Mouse (Mus musculus): ENCODE data around the gene Ptgr2. TPM values are rescaled to one million over a fixed set of nuclear protein-coding genes. Genes with fewer than 3 reads are reported as not detected.

Gene Ptgr2
- polyA plus RNA-seq, 1 experiment = 25.3 TPM

DNA sequence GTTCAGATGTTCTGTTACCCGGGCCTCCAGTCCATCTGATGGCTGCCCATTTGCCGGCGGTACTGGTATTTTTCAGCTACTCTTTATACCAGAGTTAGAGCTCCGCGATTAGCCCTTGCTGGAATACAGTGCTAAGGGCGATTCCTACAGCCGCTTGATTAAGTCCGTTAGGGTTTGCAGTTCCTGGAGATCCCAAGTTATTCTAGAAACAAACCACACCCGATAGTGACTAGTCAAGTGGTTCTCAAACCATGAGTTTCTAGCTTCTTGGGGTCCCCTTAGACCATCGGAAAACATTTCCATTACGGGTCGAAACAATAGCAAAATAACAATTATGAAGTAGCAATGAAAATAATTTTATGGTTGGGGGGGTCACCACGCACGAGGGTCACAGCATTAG, 641 bp upstream of the Ptgr2 start:
- TF ChIP-seq CTCF (IDR thresholded peaks at IDR 0.05; ENCODE audit: control insufficient read depth, insufficient read depth, low read length) (no peak), POLR2A (IDR thresholded peaks at IDR 0.05; ENCODE audit: borderline replicate concordance, control insufficient read depth, low read depth, low read length) (no peak)
- Histone ChIP-seq H3K27ac (ENCODE audit: control insufficient read depth, insufficient read depth, low read depth, low read length, poor library complexity) (no peak overlapping the region), H3K4me3 (replicated peaks; ENCODE audit: control insufficient read depth, low read depth, low read length) (no peak overlapping the region), H3K4me1 (ENCODE audit: control insufficient read depth, insufficient read depth, low read length) (no peaks in the 10 kb centered on the region; the same call in 1 of the 2 replicates)
- WGBS = 77% methylated on average over 14 of the region's 14 CpGs

GRCm38 (mm10) chr12:84285593-84285968, 549 bp downstream of the Ptgr2 start:
- WGBS = 10% methylated on average over 8 of the region's 8 CpGs
- Histone ChIP-seq H3K4me1 (ENCODE audit: control insufficient read depth, insufficient read depth, low read length) (no peaks in the 10 kb centered on the region), H3K4me3 (replicated peaks; ENCODE audit: control insufficient read depth, low read depth, low read length) (peak overlapping the region; percentile 74), H3K27ac (ENCODE audit: control insufficient read depth, insufficient read depth, low read depth, low read length, poor library complexity) (peak overlapping the region; percentile 79)
- TF ChIP-seq CTCF (IDR thresholded peaks at IDR 0.05; ENCODE audit: control insufficient read depth, insufficient read depth, low read length) = no peak
- no peak for TF ChIP-seq POLR2A (IDR thresholded peaks at IDR 0.05; ENCODE audit: borderline replicate concordance, control insufficient read depth, low read depth, low read length)

DNA sequence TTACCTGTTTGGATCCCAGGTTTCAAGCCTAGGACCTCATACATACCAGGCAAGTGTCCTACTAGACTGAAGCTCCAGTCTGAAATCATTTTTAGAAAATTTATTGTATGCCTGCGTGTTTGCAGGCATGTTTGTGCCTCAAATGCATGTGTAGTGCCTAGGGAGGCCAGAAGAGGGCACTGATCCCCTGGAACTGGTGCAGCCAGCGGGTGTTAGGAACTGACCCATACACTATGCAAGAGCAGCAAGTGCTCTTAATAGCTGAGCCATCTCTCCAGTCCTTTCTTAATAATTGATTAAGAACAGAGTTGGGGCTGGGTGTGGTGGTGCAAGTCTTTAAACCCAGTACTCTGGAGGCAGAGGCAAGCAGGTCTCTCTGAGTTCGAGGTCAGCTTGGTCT, 3.4 kb downstream of the Ptgr2 start:
- Histone ChIP-seq H3K4me3 (replicated peaks; ENCODE audit: control insufficient read depth, low read depth, low read length) (no peak overlapping the region), H3K4me1 (ENCODE audit: control insufficient read depth, insufficient read depth, low read length) (no peaks in the 10 kb centered on the region), H3K27ac (ENCODE audit: control insufficient read depth, insufficient read depth, low read depth, low read length, poor library complexity) (no peak overlapping the region)
- TF ChIP-seq CTCF (IDR thresholded peaks at IDR 0.05; ENCODE audit: control insufficient read depth, insufficient read depth, low read length) (peak; percentile 91), POLR2A (IDR thresholded peaks at IDR 0.05; ENCODE audit: borderline replicate concordance, control insufficient read depth, low read depth, low read length) (no peak)
- WGBS = 64% methylated on average over 3 of the region's 3 CpGs

GRCm38 (mm10) chr12:84297851-84298250, 12.8 kb downstream of the Ptgr2 start:
- H3K4me3 ChIP-seq (replicated peaks; ENCODE audit: control insufficient read depth, low read depth, low read length) = no peak overlapping the region
- WGBS = 90% methylated on average over 6 of the region's 6 CpGs
- H3K4me1 ChIP-seq (ENCODE audit: control insufficient read depth, insufficient read depth, low read length) = no peaks in the 10 kb centered on the region
- no peak overlapping the region for H3K27ac ChIP-seq (ENCODE audit: control insufficient read depth, insufficient read depth, low read depth, low read length, poor library complexity)
- TF ChIP-seq CTCF (IDR thresholded peaks at IDR 0.05; ENCODE audit: control insufficient read depth, insufficient read depth, low read length) (no peak), POLR2A (IDR thresholded peaks at IDR 0.05; ENCODE audit: borderline replicate concordance, control insufficient read depth, low read depth, low read length) (no peak)

DNA sequence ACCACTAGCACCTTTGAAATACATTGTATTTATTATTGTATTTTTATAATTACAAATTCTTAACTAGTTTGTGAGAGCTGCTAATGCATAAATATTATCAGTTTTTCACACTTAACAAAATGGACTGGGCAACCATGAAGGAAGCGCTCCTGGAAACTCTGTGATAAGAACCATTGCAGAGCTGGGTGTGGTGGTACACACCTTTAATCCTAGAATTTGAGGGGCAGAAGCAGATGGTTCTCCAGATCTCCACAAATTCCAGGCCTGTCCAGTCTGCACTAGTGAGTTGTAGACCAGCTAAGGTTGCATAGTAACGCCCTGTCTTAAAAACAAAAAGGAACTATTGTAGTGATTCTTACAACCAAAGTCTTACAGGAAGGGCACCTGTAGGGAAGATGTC, 14.2 kb downstream of the Ptgr2 start:
- TF ChIP-seq POLR2A (IDR thresholded peaks at IDR 0.05; ENCODE audit: borderline replicate concordance, control insufficient read depth, low read depth, low read length) (no peak), CTCF (IDR thresholded peaks at IDR 0.05; ENCODE audit: control insufficient read depth, insufficient read depth, low read length) (no peak)
- no peak overlapping the region for H3K4me3 ChIP-seq (replicated peaks; ENCODE audit: control insufficient read depth, low read depth, low read length)
- H3K4me1 ChIP-seq (ENCODE audit: control insufficient read depth, insufficient read depth, low read length) = no peaks in the 10 kb centered on the region; the same call in 1 of the 2 replicates
- no peak overlapping the region for H3K27ac ChIP-seq (ENCODE audit: control insufficient read depth, insufficient read depth, low read depth, low read length, poor library complexity)
- WGBS = 85% methylated on average over 2 of the region's 2 CpGs

DNA sequence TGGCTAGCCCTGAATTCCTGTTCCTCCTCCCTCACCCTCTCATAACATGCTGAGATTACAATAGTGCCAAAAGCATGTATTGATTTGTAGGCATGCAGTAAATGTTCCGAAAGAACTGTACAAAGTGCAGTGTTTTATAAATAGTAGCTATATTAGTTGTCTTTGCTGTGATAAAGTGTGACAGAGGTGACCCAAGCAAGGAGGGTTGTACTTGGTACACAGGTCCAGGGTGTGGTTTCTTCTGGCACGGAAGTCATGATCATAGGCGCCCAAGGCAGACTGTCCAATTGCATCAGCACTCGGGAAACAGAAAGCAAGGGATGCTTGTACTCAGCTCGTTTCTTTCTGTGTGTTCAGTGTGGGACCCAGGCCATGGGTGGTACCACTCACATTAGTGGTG, 19.1 kb downstream of the Ptgr2 start:
- TF ChIP-seq CTCF (IDR thresholded peaks at IDR 0.05; ENCODE audit: control insufficient read depth, insufficient read depth, low read length) = no peak
- H3K4me3 ChIP-seq (replicated peaks; ENCODE audit: control insufficient read depth, low read depth, low read length) = no peak overlapping the region

GRCm38 (mm10) chr12:84304554-84304953, 19.5 kb downstream of the Ptgr2 start:
- Histone ChIP-seq H3K4me1 (ENCODE audit: control insufficient read depth, insufficient read depth, low read length) (no peaks in the 10 kb centered on the region; the same call in 1 of the 2 replicates), H3K4me3 (replicated peaks; ENCODE audit: control insufficient read depth, low read depth, low read length) (no peak overlapping the region), H3K27ac (ENCODE audit: control insufficient read depth, insufficient read depth, low read depth, low read length, poor library complexity) (no peak overlapping the region)
- WGBS = 41% methylated on average over 1 of the region's 1 CpGs
- TF ChIP-seq POLR2A (IDR thresholded peaks at IDR 0.05; ENCODE audit: borderline replicate concordance, control insufficient read depth, low read depth, low read length) (no peak), CTCF (IDR thresholded peaks at IDR 0.05; ENCODE audit: control insufficient read depth, insufficient read depth, low read length) (no peak)

More for the DNA sequence above, 19.1 kb downstream of the Ptgr2 start:
- H3K27ac ChIP-seq (ENCODE audit: control insufficient read depth, insufficient read depth, low read depth, low read length, poor library complexity) = no peak overlapping the region
- no peaks in the 10 kb centered on the region; the same call in 1 of the 2 replicates for H3K4me1 ChIP-seq (ENCODE audit: control insufficient read depth, insufficient read depth, low read length)
- WGBS = 85% methylated on average over 5 of the region's 5 CpGs

DNA sequence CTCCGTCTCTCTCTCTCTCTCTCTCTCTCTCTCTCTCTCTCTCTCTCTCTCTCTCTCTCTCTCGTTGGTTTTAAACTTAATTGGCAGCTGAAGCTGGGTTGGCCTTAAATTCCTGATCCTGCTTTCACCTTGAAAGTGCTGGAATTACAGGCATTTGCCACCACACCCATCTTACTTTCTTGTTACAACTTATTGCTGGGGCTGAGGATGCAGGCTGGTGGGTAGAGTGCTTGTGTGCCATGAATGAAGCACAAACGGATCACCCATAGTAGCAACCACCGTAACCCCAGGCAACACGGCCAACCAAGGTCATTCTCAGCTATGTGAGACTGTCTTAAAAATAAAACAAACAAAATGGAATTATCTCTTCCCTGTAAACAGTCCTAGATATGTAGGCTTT, 26.3 kb downstream of the Ptgr2 start:
- no peak for TF ChIP-seq POLR2A (IDR thresholded peaks at IDR 0.05; ENCODE audit: borderline replicate concordance, control insufficient read depth, low read depth, low read length)
- Histone ChIP-seq H3K4me1 (ENCODE audit: control insufficient read depth, insufficient read depth, low read length) (no peaks in the 10 kb centered on the region), H3K4me3 (replicated peaks; ENCODE audit: control insufficient read depth, low read depth, low read length) (no peak overlapping the region), H3K27ac (ENCODE audit: control insufficient read depth, insufficient read depth, low read depth, low read length, poor library complexity) (no peak overlapping the region)
- WGBS = 85% methylated on average over 4 of the region's 5 CpGs

- TF ChIP-seq POLR2A (IDR thresholded peaks at IDR 0.05; ENCODE audit: borderline replicate concordance, control insufficient read depth, low read depth, low read length) = no peak
- TF ChIP-seq CTCF (IDR thresholded peaks at IDR 0.05; ENCODE audit: control insufficient read depth, insufficient read depth, low read length) = no peak
- Histone ChIP-seq H3K4me3 (replicated peaks; ENCODE audit: control insufficient read depth, low read depth, low read length) (peak overlapping the region; percentile 98), H3K4me1 (ENCODE audit: control insufficient read depth, insufficient read depth, low read length) (no peaks in the 10 kb centered on the region; the same call in 1 of the 2 replicates), H3K27ac (ENCODE audit: control insufficient read depth, insufficient read depth, low read depth, low read length, poor library complexity) (no peak overlapping the region)
- WGBS = 47% methylated on average over 7 of the region's 7 CpGs
Observed at GRCm38 (mm10) chr12:84316006-84316405, 31.0 kb downstream of the Ptgr2 start.
